Mouse (Mus musculus) stomach, embryonic 16.5 days (tissue): ENCODE measurements at regions not wholly inside any gene's neighbourhood (a gene's known extent, or its start where the extent isn't known, plus 50 kb on each side); places are given as distances from the start of the nearest gene placed in this dataset.

Source experiments
- ATAC-seq: fragments of 200-750 bp; cut with Nextera tagmentation; 2 replicates; pipeline ENCODE4 v1.8.0; 2017; ENCODE audit warnings: moderate number of reproducible peaks, moderate TSS enrichment; ENCODE audit not compliant: insufficient read depth, low FRiP score
- H3K27ac ChIP-seq: fragments of 300-500 bp; sonication (generic); 2 replicates; pipeline ENCODE4 v1.5.1; 2014; ENCODE audit warnings: low read length
- H3K27me3 ChIP-seq: fragments of 300-500 bp; sonication (generic); 2 replicates; pipeline ENCODE4 v1.6.1; 2014; ENCODE audit warnings: low read length, control low read depth, mixed read lengths; ENCODE audit not compliant: control insufficient read depth, insufficient read depth
- H3K36me3 ChIP-seq: fragments of 300-500 bp; sonication (generic); 2 replicates; pipeline ENCODE4 v1.6.1; 2014; ENCODE audit warnings: low read length; ENCODE audit not compliant: control insufficient read depth, insufficient read depth
- H3K4me1 ChIP-seq: fragments of 300-500 bp; sonication (generic); 2 replicates; pipeline ENCODE4 v1.6.1; 2014; ENCODE audit warnings: low read length, control low read depth, mixed read lengths; ENCODE audit not compliant: control insufficient read depth, insufficient read depth
- H3K4me2 ChIP-seq: fragments of 300-500 bp; sonication (generic); 2 replicates; pipeline ENCODE4 v1.6.1; 2014; ENCODE audit warnings: low read depth, low read length, mixed read lengths
- H3K4me3 ChIP-seq: fragments of 300-500 bp; sonication (generic); replicated peaks from 2 replicates; pipeline ENCODE4 v1.5.1; 2014; ENCODE audit warnings: mild to moderate bottlenecking, low read length
- H3K9ac ChIP-seq: fragments of 300-500 bp; sonication (generic); 2 replicates; pipeline ENCODE4 v1.6.1; 2014; ENCODE audit warnings: low read length
- H3K9me3 ChIP-seq: fragments of 300-500 bp; sonication (generic); replicated peaks from 2 replicates; pipeline ENCODE4 v1.6.1; 2016; ENCODE audit warnings: low read length, control low read depth; ENCODE audit not compliant: control insufficient read depth
- WGBS: fragments of 180-500 bp; shearing (Covaris S2); extraction: QIAGEN DNeasy Blood & Tissue Kit; methylation state at CpG from one replicate; pipeline ENCODE4 v1.1.7; 2014; 5-methylcytosine and 5-hydroxymethylcytosine counted together

DNA sequence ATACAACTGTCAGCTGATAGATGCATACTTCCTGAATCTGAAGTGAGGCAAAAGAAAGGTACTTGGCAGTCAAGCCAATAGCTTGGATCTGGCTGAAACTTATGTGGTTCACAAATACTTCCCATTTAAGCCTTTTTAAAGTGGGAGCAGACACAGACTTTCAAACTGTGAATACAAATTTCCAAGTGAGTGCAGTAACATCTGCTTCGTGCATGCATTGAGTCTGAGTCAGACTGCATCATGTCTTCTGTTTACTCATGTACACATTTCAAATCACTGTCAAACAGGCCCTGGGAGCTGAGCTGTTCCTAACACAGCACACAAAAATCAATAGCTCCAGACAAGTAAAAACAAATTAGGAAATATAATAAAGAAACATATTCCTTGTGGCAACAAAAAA lies 155.8 kb upstream of the Impad1 start:
- H3K27ac ChIP-seq = no peak overlapping the region

DNA sequence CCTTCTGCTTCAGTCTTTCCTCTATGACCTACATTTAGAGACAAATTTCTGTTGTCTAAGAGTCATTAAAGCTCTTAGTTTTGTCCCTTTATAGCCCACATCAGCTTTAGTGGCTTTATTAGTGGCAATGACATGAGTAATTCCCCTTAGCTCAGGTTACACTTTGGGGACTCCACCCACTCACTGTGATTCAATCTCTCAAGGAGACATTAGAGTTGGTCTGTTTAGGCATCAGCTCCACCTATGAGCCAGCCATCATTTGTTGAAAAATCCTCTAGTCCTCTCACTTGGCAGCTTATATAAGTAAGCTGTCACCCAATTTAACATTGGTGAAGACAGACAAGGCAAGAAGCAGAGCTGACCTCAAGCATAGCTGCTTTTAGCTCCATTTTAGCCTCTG lies 151.3 kb upstream of the Impad1 start:
- no peaks in the 10 kb centered on the region for H3K9me3 ChIP-seq
- no peak overlapping the region for H3K4me2 ChIP-seq
- no peaks in the 10 kb centered on the region for H3K4me1 ChIP-seq
- no peaks in the 10 kb centered on the region for H3K36me3 ChIP-seq
- H3K27me3 ChIP-seq = no peaks in the 10 kb centered on the region
- no peak overlapping the region for H3K4me3 ChIP-seq
- H3K9ac ChIP-seq = no peak overlapping the region
- no peak for ATAC-seq
- H3K27ac ChIP-seq = no peak overlapping the region

More for the DNA sequence above, 155.8 kb upstream of the Impad1 start:
- Histone ChIP-seq H3K27me3 (no peaks in the 10 kb centered on the region), H3K4me3 (no peak overlapping the region), H3K9ac (no peak overlapping the region), H3K36me3 (no peaks in the 10 kb centered on the region), H3K4me1 (no peaks in the 10 kb centered on the region), H3K9me3 (no peaks in the 10 kb centered on the region), H3K4me2 (no peak overlapping the region)
- ATAC-seq = no peak
- 43% methylated on average over 1 of the region's 1 CpGs for WGBS

DNA sequence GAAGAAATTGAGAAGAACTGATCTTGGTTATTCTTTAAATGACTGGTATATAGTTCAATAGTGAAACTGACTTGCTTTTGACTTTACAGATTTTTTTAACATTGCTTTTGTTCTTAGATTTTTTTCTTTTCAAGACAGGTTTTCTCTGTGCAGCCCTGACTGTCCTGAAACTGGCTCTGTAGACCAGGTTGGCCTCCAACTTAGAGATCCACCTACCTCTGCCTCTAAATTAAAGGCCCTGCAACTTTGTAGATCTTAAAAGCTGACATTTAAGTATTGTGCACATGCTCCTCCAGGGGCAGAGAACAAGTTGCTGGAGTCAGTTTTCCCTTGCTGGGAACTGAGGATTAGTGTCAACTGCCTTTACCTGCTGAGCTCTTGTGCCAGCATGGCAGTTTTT lies 132.6 kb upstream of the Impad1 start:
- no peak overlapping the region for H3K27ac ChIP-seq
- no peak overlapping the region for H3K4me2 ChIP-seq
- H3K4me1 ChIP-seq = no peaks in the 10 kb centered on the region
- H3K9me3 ChIP-seq = no peaks in the 10 kb centered on the region
- H3K4me3 ChIP-seq = no peak overlapping the region
- no peaks in the 10 kb centered on the region for H3K36me3 ChIP-seq
- no peak overlapping the region for H3K9ac ChIP-seq
- ATAC-seq = no peak
- H3K27me3 ChIP-seq = no peaks in the 10 kb centered on the region

DNA sequence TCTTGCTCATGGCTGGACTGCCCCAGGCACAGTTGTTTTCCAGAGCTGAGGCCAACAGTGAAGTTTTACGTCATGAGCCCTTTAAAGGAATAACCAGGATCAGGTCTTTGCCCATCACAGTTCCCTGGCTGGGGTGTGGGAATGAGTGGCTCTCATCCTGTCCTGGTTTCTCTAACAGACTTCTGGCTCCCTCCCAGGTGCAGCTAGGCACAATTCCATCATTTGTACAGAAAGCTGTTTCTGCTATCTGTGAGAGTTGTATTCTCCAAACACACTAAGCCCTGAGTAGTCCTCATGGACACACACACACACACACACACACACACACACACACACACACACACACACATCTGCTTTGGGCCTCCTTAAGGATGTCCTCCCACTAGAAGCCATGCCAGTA lies 127.1 kb upstream of the Impad1 start:
- Histone ChIP-seq H3K4me3 (no peak overlapping the region), H3K27me3 (no peaks in the 10 kb centered on the region), H3K9ac (no peak overlapping the region), H3K9me3 (no peaks in the 10 kb centered on the region), H3K27ac (no peak overlapping the region), H3K4me2 (no peak overlapping the region), H3K36me3 (no peaks in the 10 kb centered on the region), H3K4me1 (no peaks in the 10 kb centered on the region)
- ATAC-seq = no peak
- 81% methylated on average over 1 of the region's 1 CpGs for WGBS

DNA sequence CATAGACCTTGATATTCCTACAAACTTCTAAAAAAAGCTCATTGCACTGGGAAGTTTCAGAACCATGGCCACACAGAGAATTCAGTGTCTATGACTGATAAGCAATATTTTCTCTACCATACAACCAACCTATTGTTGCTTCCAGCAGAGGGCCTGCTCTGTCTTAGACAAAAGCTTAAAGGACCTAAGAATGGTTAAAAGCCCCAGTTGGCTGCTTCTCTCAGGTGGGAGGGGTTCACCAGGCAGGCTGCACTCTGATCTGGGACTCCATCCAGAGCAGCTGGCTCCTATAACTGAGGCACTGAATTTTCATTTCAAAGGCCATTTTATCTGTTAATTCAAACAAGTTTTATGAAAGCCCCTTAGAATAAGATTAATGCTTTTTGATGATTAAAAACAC lies 82.1 kb upstream of the Impad1 start:
- Histone ChIP-seq H3K27ac (no peak overlapping the region), H3K27me3 (no peaks in the 10 kb centered on the region), H3K4me3 (no peak overlapping the region), H3K4me1 (no peaks in the 10 kb centered on the region), H3K36me3 (no peaks in the 10 kb centered on the region), H3K4me2 (no peak overlapping the region), H3K9me3 (no peaks in the 10 kb centered on the region), H3K9ac (no peak overlapping the region)
- peak; percentile 56; the same call in 1 of the 2 replicates for ATAC-seq

DNA sequence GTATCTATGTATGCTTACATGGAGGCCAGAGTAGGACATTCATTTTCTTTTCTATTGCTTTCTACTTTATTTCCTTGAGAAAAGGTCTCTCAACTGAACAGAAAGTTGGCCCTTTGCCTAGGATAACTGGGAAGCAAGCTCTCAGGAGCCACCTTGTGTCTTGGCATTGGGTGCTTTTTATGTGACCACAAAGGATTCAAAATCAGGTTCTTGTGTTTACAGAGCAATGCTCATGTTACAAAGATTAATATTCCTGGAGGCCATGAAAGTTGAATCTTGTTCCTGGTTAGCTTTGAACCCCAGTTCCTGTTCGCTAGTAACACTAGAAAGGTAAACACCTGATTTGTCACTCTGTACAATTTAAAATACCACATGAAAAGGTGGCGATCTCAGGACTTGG lies 65.2 kb upstream of the Impad1 start:
- Histone ChIP-seq H3K27me3 (no peaks in the 10 kb centered on the region), H3K27ac (no peak overlapping the region), H3K9ac (no peak overlapping the region), H3K4me1 (no peaks in the 10 kb centered on the region), H3K9me3 (no peaks in the 10 kb centered on the region), H3K36me3 (no peaks in the 10 kb centered on the region), H3K4me2 (no peak overlapping the region), H3K4me3 (no peak overlapping the region)
- ATAC-seq = no peak
- 55% methylated on average over 2 of the region's 2 CpGs for WGBS
